Mouse (Mus musculus) heart, embryonic 13.5 days (tissue): Measurements from ENCODE around the gene Kynu. TPM values are rescaled to one million over a fixed set of nuclear protein-coding genes. Genes with fewer than 3 reads are reported as not detected.
A peak's percentile ranks its signal among the peaks of the same experiment; 100 is the strongest.

Experiments used
- ATAC-seq: fragments of 200-750 bp; cut with Nextera tagmentation; 2 replicates; pipeline ENCODE4 v1.8.0; 2017; ENCODE audit warnings: moderate TSS enrichment; ENCODE audit not compliant: insufficient number of reproducible peaks, low FRiP score, low TSS enrichment; ENCODE audit errors: extremely low read depth
- H3K27ac ChIP-seq: fragments of 300-500 bp; sonication (generic); replicated peaks from 2 replicates; pipeline ENCODE4 v1.5.1; 2015; ENCODE audit warnings: moderate library complexity, mild to moderate bottlenecking, inconsistent platforms
- H3K27me3 ChIP-seq: fragments of 300-500 bp; sonication (generic); replicated peaks from 2 replicates; pipeline ENCODE4 v1.6.1; 2015; ENCODE audit warnings: mild to moderate bottlenecking, inconsistent platforms
- H3K36me3 ChIP-seq: fragments of 300-500 bp; sonication (generic); 2 replicates; pipeline ENCODE4 v1.6.1; 2015; ENCODE audit warnings: mild to moderate bottlenecking, inconsistent platforms
- H3K4me1 ChIP-seq: fragments of 300-500 bp; sonication (generic); 2 replicates; pipeline ENCODE4 v1.6.1; 2015; ENCODE audit warnings: inconsistent platforms
- H3K4me2 ChIP-seq: fragments of 300-500 bp; sonication (generic); 2 replicates; pipeline ENCODE4 v1.6.1; 2015; ENCODE audit warnings: inconsistent platforms, mild to moderate bottlenecking, moderate library complexity
- H3K4me3 ChIP-seq: fragments of 300-500 bp; sonication (generic); 2 replicates; pipeline ENCODE4 v1.5.1; 2015; ENCODE audit warnings: moderate library complexity, mild to moderate bottlenecking, inconsistent platforms
- H3K9ac ChIP-seq: fragments of 300-500 bp; sonication (generic); 2 replicates; pipeline ENCODE4 v1.6.1; 2015; ENCODE audit warnings: inconsistent platforms, mild to moderate bottlenecking, moderate library complexity
- H3K9me3 ChIP-seq: fragments of 300-500 bp; sonication (generic); 2 replicates; pipeline ENCODE4 v1.6.1; 2016; ENCODE audit warnings: inconsistent platforms
- WGBS: fragments of 180-500 bp; shearing (Covaris S2); methylation state at CpG from one replicate; pipeline ENCODE4 v1.1.7; 2015; ENCODE audit warnings: mixed read lengths; 5-methylcytosine and 5-hydroxymethylcytosine counted together
- polyA plus RNA-seq: library from polyadenylated mRNA; unstranded; fragments of >200 nt; fragmentation: Nextera tagmentation; extraction: Ambion mirVana; gene quantifications from 2 replicates; pipeline ENCODE4 v1.2.1, GENCODE M21; 2015

The Kynu gene
- polyA plus RNA-seq, 1 experiment from 2014 or later: 0.15 TPM

DNA sequence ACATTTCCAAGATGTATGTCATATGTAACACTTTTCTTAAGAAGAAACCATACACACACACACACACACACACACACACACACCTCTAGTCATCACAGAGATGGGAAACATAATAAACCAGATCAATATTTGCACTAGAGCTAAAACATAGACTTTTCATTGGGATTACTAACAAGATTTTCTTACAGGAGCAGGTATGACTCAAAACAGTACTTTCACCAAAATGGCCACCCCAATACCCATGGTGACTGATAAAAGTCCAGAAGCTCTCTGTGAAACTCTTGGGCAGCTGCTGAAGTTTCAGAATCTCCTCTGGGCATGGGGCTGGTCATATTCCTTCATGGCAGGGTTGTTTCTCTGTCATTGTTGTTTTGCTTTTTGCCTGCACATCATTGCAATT, 114.5 kb downstream of the Kynu start:
- Histone ChIP-seq H3K36me3 (no peaks in the 10 kb centered on the region), H3K27ac (no peak overlapping the region), H3K4me1 (no peaks in the 10 kb centered on the region), H3K9me3 (no peaks in the 10 kb centered on the region), H3K4me2 (no peak overlapping the region), H3K27me3 (no peaks in the 10 kb centered on the region), H3K4me3 (no peak overlapping the region), H3K9ac (no peak overlapping the region)
- no peak for ATAC-seq

DNA sequence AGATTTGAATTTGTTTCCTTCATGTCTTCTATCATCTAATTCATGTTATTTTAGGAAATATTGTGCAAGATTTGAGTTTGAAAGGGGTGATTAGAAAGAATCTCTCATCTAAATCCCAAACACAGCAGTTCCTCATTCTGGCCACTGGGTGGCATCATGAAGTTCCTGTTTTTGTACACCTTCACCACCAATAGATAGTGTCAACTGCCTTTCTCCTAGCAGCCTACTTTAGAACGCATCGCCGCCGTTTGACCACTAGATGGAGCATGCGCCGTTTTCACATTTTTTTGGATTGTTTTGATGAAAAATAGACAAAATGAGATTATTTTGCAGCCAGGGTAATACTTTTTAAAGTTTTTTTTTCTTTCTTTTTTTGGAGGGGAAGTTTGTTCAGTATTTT, 118.5 kb downstream of the Kynu start:
- no peak overlapping the region for H3K4me3 ChIP-seq
- H3K27me3 ChIP-seq: no peaks in the 10 kb centered on the region
- no peaks in the 10 kb centered on the region for H3K4me1 ChIP-seq
- no peaks in the 10 kb centered on the region for H3K9me3 ChIP-seq
- H3K36me3 ChIP-seq: no peaks in the 10 kb centered on the region
- H3K27ac ChIP-seq: no peak overlapping the region
- ATAC-seq: no peak
- WGBS: 1% methylated on average over 6 of the region's 6 CpGs
- no peak overlapping the region for H3K4me2 ChIP-seq
- no peak overlapping the region for H3K9ac ChIP-seq

DNA sequence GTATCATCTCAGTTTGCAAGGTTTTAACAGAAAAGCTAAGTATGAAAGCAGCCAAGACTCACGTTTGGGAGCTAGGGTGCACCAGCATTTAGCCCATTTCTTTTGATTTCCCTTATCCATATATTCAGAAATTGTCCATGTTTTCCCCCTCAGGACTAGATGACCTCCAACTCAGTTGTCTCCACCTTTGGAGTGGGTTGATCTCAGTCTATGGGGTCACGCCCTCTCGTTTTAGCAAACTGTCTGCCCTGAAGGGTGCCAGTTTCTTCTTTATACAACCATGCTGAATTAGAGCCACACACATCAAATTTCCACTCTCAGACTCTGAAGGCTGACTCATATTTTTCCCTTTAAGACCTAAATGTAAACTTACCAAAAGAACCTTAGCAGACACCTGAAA, 119.0 kb downstream of the Kynu start:
- no peak overlapping the region for H3K4me3 ChIP-seq
- no peak overlapping the region for H3K9ac ChIP-seq
- no peaks in the 10 kb centered on the region for H3K36me3 ChIP-seq
- ATAC-seq: no peak
- H3K9me3 ChIP-seq: no peaks in the 10 kb centered on the region
- no peak overlapping the region for H3K27ac ChIP-seq
- no peak overlapping the region for H3K4me2 ChIP-seq
- no peaks in the 10 kb centered on the region for H3K27me3 ChIP-seq
- 41% methylated on average over 3 of the region's 3 CpGs for WGBS
- no peaks in the 10 kb centered on the region for H3K4me1 ChIP-seq

- 54% methylated on average over 4 of the region's 4 CpGs for WGBS
- Histone ChIP-seq H3K36me3 (no peaks in the 10 kb centered on the region), H3K9ac (no peak overlapping the region), H3K4me2 (no peak overlapping the region), H3K4me1 (no peaks in the 10 kb centered on the region), H3K27me3 (no peaks in the 10 kb centered on the region), H3K9me3 (no peaks in the 10 kb centered on the region), H3K27ac (no peak overlapping the region), H3K4me3 (no peak overlapping the region)
- ATAC-seq: no peak
Observed at GRCm38 (mm10) chr2:43675277-43675676, 120.1 kb downstream of the Kynu start.

DNA sequence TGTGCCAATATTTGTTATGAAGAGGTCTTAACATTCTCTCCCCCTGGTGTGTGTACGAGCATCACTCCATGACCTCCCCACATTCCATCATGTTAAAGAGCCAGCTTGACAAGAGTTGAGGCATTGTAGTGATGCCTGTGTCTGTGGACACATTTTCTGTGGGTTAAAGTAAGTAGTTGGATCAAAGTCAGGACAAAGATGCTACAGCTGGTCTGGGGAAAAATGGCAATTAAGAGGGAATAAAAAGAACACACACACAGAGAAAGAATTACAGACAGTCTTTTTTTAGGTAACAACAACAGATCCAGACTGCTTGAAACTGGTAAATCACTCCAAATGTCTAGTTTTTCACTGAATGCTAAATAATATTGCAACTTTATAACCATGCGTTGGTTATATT, 135.3 kb downstream of the Kynu start:
- H3K9me3 ChIP-seq: no peaks in the 10 kb centered on the region
- no peaks in the 10 kb centered on the region for H3K4me1 ChIP-seq
- no peak overlapping the region for H3K4me3 ChIP-seq
- no peak overlapping the region for H3K27ac ChIP-seq
- H3K9ac ChIP-seq: no peak overlapping the region
- no peaks in the 10 kb centered on the region for H3K27me3 ChIP-seq
- no peak for ATAC-seq
- no peaks in the 10 kb centered on the region for H3K36me3 ChIP-seq
- H3K4me2 ChIP-seq: no peak overlapping the region
- 80% methylated on average over 2 of the region's 2 CpGs for WGBS

GRCm38 (mm10) chr2:43691290-43691689, 136.2 kb downstream of the Kynu start:
- Histone ChIP-seq H3K4me3 (no peak overlapping the region), H3K27ac (no peak overlapping the region), H3K4me1 (no peaks in the 10 kb centered on the region), H3K9ac (no peak overlapping the region), H3K4me2 (no peak overlapping the region), H3K27me3 (no peaks in the 10 kb centered on the region), H3K36me3 (no peaks in the 10 kb centered on the region), H3K9me3 (no peaks in the 10 kb centered on the region)
- no peak for ATAC-seq
- 76% methylated on average over 2 of the region's 2 CpGs for WGBS

DNA sequence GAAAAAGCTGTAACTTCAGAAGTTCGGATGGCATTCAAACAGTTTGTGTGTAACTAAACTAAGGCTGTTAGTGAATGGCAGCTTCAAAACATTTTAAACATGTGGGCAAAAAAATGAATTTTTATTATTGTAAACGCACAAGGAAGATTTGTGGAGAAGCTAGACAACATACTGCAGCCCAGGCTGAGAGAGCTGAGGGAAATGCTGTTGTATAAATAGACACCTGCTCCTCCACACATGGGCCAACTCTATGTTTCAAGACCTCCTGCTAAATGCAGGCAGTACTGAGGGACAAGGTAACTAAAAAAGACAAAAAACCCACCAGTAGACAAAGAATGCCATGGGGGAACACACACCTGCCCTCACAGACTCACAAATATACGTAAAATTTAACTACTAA, 140.5 kb downstream of the Kynu start:
- no peak for ATAC-seq
- WGBS: 74% methylated on average over 3 of the region's 3 CpGs
- no peak overlapping the region for H3K4me2 ChIP-seq
- H3K4me3 ChIP-seq: no peak overlapping the region
- H3K36me3 ChIP-seq: no peaks in the 10 kb centered on the region
- no peak overlapping the region for H3K27ac ChIP-seq
- H3K4me1 ChIP-seq: no peaks in the 10 kb centered on the region
- H3K9ac ChIP-seq: no peak overlapping the region
- no peaks in the 10 kb centered on the region for H3K27me3 ChIP-seq
- no peaks in the 10 kb centered on the region for H3K9me3 ChIP-seq

DNA sequence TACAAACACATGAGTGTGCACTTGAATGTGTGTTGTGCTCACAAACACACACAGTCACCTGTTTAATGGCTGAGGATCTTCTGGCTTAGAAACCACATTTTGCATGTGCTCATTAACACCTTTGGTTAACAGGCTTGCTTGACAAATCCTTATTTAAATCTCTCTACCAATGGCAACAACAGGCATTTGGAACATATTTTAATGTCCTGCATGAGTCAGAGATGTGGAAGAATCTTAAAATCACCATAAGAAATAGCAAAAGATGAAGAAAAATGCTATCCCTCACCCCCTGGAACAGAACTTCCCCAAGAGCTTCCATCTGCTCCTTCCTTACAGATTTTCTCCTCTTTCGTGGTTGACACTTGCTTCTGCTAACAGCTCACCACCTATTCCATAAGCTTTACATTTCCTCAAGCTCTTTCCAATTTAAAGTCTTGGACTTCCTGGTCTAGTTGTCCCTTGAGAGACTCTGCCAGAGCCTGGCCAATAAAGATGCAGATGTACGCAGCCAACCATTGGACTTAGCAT, 157.5 kb downstream of the Kynu start:
- H3K36me3 ChIP-seq: no peaks in the 10 kb centered on the region
- no peak overlapping the region for H3K4me3 ChIP-seq
- H3K4me2 ChIP-seq: no peak overlapping the region
- no peaks in the 10 kb centered on the region for H3K9me3 ChIP-seq
- 75% methylated on average over 2 of the region's 2 CpGs for WGBS
- H3K27me3 ChIP-seq: no peaks in the 10 kb centered on the region
- ATAC-seq: no peak
- H3K9ac ChIP-seq: no peak overlapping the region
- no peak overlapping the region for H3K27ac ChIP-seq
- no peaks in the 10 kb centered on the region for H3K4me1 ChIP-seq

DNA sequence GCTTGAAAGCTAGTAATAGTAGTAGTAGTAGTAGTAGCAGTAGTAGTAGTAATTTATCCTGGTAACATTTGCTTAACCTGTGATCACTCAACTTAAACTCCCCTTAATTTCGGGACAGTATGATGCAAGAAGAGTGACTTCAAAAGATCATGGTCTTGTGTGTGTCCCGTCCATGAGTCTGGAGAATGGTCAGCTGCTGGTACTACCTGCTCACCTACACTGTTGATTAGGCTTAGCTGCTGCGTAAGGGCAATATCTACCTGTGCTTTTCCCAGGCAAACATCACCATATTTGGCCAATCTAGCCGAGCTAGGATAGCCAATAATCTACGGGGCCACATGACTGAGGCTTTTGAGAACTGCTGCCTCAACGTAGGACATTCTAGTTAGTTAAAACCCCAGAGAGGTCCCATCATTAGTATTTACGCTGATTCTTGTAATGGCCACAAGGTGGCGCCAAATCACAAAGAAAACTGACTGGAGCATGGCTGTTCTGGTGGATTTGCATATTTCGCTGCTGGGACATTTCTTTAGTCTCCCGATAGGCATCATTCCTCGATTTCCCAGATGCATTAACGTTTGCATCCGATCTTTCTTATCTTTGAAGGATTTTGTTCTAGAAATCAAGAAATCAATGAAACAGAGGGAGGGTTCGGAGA, 167.4 kb downstream of the Kynu start:
- no peaks in the 10 kb centered on the region for H3K9me3 ChIP-seq
- 0 out of 2 replicates have a peak, but pooled peaks cover 3% of the 10 kb centered on the region for H3K27me3 ChIP-seq
- peaks cover 4% of the 10 kb centered on the region for H3K4me1 ChIP-seq
- peak overlapping the region; percentile 63 for H3K9ac ChIP-seq
- no peak for ATAC-seq
- 15% methylated on average over 14 of the region's 14 CpGs for WGBS
- peak overlapping the region; percentile 66 for H3K4me2 ChIP-seq
- no peaks in the 10 kb centered on the region for H3K36me3 ChIP-seq
- H3K27ac ChIP-seq: no peak overlapping the region
- peak overlapping the region; percentile 32 for H3K4me3 ChIP-seq

- Histone ChIP-seq H3K27ac (no peak overlapping the region), H3K36me3 (no peaks in the 10 kb centered on the region), H3K9ac (peak overlapping the region; percentile 63), H3K9me3 (no peaks in the 10 kb centered on the region), H3K27me3 (0 out of 2 replicates have a peak, but pooled peaks cover 3% of the 10 kb centered on the region), H3K4me1 (peaks cover 4% of the 10 kb centered on the region), H3K4me3 (peak overlapping the region; percentile 32), H3K4me2 (peak overlapping the region; percentile 66)
- ATAC-seq: no peak
- 54% methylated on average over 7 of the region's 7 CpGs for WGBS
Observed at GRCm38 (mm10) chr2:43723104-43723541, 168.0 kb downstream of the Kynu start.

DNA sequence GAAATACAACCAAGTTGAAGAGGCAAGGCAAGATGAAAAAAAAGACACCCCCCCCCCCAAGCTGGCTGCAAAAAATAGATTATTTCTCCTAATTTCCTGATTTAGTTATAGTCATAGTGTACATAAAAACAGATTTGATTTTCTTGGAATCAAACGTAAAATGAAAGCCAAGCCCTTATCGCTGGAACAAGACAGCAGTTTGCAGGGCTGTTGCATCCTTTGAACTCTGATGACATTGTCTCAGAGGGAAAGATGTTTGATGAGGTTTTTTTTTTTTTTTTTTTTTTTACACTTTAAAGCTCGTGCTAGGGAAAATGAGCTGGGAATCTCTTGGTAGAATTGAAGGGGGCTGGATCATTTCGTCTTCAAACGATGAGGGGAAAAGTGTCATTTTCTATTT, 172.1 kb downstream of the Kynu start:
- no peaks in the 10 kb centered on the region for H3K36me3 ChIP-seq
- H3K27me3 ChIP-seq: 0 out of 2 replicates have a peak, but pooled peaks cover 3% of the 10 kb centered on the region
- no peak overlapping the region for H3K27ac ChIP-seq
- H3K9me3 ChIP-seq: no peaks in the 10 kb centered on the region
- no peak overlapping the region for H3K4me2 ChIP-seq
- H3K9ac ChIP-seq: no peak overlapping the region
- WGBS: 68% methylated on average over 5 of the region's 5 CpGs
- H3K4me1 ChIP-seq: peaks cover 4% of the 10 kb centered on the region
- no peak overlapping the region for H3K4me3 ChIP-seq
- no peak for ATAC-seq

DNA sequence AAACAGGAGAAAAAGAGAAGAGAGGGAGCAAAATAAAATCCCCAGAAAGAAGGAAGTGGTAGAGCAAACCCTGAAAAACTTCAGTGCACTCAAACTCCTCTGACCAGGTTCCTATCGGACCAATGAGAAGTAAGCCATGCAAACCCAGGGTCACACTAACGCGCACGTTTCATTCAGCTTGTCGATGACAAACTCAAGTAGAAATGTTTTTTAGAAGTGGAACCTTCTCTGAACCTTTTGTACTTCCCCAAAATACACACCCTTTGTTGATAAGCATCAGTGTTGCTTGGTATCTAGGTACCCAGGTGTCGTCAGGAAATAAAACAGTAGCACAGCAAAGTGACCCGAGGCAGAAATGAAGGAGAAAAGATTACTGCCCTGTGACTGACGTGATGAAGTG, 172.6 kb downstream of the Kynu start:
- no peak overlapping the region for H3K9ac ChIP-seq
- no peaks in the 10 kb centered on the region for H3K9me3 ChIP-seq
- peaks cover 4% of the 10 kb centered on the region for H3K4me1 ChIP-seq
- H3K4me2 ChIP-seq: no peak overlapping the region
- WGBS: 43% methylated on average over 8 of the region's 8 CpGs
- no peak overlapping the region for H3K4me3 ChIP-seq
- H3K36me3 ChIP-seq: no peaks in the 10 kb centered on the region
- 0 out of 2 replicates have a peak, but pooled peaks cover 3% of the 10 kb centered on the region for H3K27me3 ChIP-seq
- ATAC-seq: no peak
- H3K27ac ChIP-seq: no peak overlapping the region
